Mouse (Mus musculus): Measurements from ENCODE around the gene Nt5c2. TPM values are rescaled to one million over a fixed set of nuclear protein-coding genes. Genes with fewer than 3 reads are reported as not detected.

The Nt5c2 gene
- polyA plus RNA-seq, 1 experiment from 2014 or later: 106 TPM

DNA sequence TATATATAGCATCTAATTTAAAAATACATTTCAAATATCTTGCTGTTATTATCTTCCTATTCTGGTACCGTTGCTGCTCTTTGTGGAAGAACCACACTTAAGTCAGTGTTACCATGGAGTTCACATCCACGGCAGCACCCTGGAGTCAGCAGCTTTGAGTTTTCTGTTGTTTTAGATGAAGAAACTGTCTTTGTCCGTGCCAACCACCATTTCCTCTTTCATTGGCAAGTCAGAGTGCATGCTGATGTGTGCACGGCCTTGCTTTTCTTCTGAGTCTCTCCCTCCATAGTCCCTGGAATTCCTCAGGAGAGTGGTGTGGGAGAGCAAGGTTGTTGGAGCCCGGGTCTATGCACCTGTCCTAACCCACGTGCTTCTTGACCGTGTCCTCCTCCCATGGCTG, 156.8 kb downstream of the Nt5c2 start:
- 90% methylated on average over 7 of the region's 7 CpGs for WGBS
- H3K4me2 ChIP-seq (replicated peaks; ENCODE audit: low read depth, low read length): no peak overlapping the region
- peaks cover 10% of the 10 kb centered on the region; the same call in 1 of the 2 replicates for H3K4me1 ChIP-seq (ENCODE audit: control insufficient read depth, insufficient read depth, low read length)
- no peaks in the 10 kb centered on the region for H3K9me3 ChIP-seq (ENCODE audit: control insufficient read depth, low read depth, low read length)
- H3K27me3 ChIP-seq (ENCODE audit: control insufficient read depth, insufficient read depth, low read length): no peaks in the 10 kb centered on the region
- no peak overlapping the region for H3K9ac ChIP-seq (replicated peaks; ENCODE audit: low read depth, low read length)
- no peak for ATAC-seq (ENCODE audit: insufficient number of reproducible peaks, insufficient read depth, low FRiP score, low read depth)
- H3K36me3 ChIP-seq (ENCODE audit: control insufficient read depth, insufficient read depth, low read length): no peaks in the 10 kb centered on the region
- no peak overlapping the region for H3K27ac ChIP-seq (ENCODE audit: low read length)
- H3K4me3 ChIP-seq (ENCODE audit: low read depth, low read length): no peak overlapping the region

DNA sequence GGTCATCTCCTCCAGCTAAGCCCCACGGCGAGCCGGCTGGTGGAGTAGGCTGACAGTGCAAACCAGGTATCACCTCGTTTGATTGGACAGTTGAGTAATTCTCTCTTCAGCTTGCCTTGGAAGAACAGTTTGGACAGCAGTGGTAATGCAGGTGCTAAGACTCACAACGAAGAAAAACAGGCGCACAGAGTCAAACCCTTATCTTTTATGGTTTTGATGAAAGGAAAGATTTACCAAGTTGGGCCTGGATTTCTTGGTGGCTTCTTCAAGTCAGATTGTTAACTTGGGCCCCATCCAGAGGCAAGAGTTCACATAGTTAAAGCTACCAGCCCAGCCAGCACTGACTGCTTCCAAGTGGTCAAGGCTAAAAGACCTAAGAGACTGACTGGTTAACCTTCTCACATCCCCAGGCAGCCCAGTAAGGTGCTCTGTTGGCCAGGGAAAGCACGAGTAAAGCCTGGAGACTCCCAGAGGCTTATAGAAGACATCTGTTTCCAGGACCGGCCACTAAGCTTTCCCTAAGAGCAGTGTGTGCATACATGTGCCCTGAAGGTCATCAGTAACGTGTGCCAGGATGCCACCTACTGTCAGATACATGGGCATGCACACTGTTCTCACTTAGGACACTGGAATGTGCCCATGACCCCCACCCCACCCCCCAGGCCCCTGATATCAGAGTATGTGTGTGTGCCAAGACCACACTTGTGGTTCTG, 157.5 kb downstream of the Nt5c2 start:
- Histone ChIP-seq H3K27ac (ENCODE audit: low read length) (no peak overlapping the region), H3K9me3 (ENCODE audit: control insufficient read depth, low read depth, low read length) (no peaks in the 10 kb centered on the region)
- 0 out of 2 replicates have a peak, but pooled peaks have one; percentile 28 for ATAC-seq (ENCODE audit: insufficient number of reproducible peaks, insufficient read depth, low FRiP score, low read depth)

DNA sequence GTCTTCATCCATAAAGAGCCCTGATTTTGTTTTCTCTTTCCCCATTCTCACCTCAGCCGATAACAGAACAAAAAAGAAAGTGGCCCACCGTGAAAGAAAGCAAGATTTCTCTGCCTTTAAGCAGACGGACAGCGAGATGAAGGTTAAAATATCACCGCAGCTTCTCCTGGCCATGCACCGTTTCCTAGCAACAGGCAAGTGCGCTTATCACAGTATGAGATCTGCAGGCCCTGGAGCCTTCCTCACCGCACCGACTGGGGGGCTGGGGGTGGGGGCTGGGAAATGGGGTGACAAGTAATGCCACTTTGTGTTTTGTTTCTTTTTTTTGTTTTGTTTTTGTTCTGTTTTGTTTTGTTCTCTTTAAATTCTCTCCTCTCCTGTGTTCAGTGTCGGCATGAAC, 158.2 kb downstream of the Nt5c2 start:
- H3K4me1 ChIP-seq (ENCODE audit: control insufficient read depth, insufficient read depth, low read length): 0 out of 2 replicates have a peak, but pooled peaks cover 3% of the 10 kb centered on the region
- no peaks in the 10 kb centered on the region for H3K9me3 ChIP-seq (ENCODE audit: control insufficient read depth, low read depth, low read length)
- H3K36me3 ChIP-seq (ENCODE audit: control insufficient read depth, insufficient read depth, low read length): no peaks in the 10 kb centered on the region
- no peak overlapping the region for H3K4me2 ChIP-seq (replicated peaks; ENCODE audit: low read depth, low read length)
- no peak for ATAC-seq (ENCODE audit: insufficient number of reproducible peaks, insufficient read depth, low FRiP score, low read depth)
- H3K27ac ChIP-seq (ENCODE audit: low read length): no peak overlapping the region
- no peak overlapping the region for H3K4me3 ChIP-seq (ENCODE audit: low read depth, low read length)
- 27% methylated on average over 10 of the region's 10 CpGs for WGBS
- no peaks in the 10 kb centered on the region for H3K27me3 ChIP-seq (ENCODE audit: control insufficient read depth, insufficient read depth, low read length)
- no peak overlapping the region for H3K9ac ChIP-seq (replicated peaks; ENCODE audit: low read depth, low read length)

More for the DNA sequence above, 157.5 kb downstream of the Nt5c2 start:
- Histone ChIP-seq H3K9ac (replicated peaks; ENCODE audit: low read depth, low read length) (no peak overlapping the region), H3K4me3 (ENCODE audit: low read depth, low read length) (no peak overlapping the region), H3K36me3 (ENCODE audit: control insufficient read depth, insufficient read depth, low read length) (no peaks in the 10 kb centered on the region), H3K4me2 (replicated peaks; ENCODE audit: low read depth, low read length) (no peak overlapping the region), H3K4me1 (ENCODE audit: control insufficient read depth, insufficient read depth, low read length) (peaks cover 8% of the 10 kb centered on the region; the same call in 1 of the 2 replicates), H3K27me3 (ENCODE audit: control insufficient read depth, insufficient read depth, low read length) (no peaks in the 10 kb centered on the region)
- 45% methylated on average over 9 of the region's 9 CpGs for WGBS

DNA sequence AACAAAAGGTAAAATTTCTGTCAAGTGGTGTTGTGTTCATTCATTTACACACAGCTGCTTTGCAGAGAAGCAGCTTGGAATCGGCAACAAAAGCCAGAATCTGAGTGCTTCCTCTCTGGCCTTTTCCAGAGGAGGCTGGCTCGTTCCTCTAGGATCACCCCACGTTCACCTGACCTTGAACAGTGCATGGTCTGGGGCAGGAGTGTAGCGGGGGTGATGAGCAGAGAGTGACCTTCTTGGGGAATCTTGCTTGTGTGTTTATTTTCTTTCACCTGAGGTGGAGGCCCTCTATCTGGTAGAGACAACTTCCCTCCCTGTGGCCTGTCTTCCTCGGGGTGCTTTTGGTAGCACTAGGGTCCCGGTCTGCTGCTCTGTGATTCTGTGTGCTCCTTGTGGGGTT, 158.7 kb downstream of the Nt5c2 start:
- Histone ChIP-seq H3K9me3 (ENCODE audit: control insufficient read depth, low read depth, low read length) (no peaks in the 10 kb centered on the region), H3K4me2 (replicated peaks; ENCODE audit: low read depth, low read length) (no peak overlapping the region), H3K4me3 (ENCODE audit: low read depth, low read length) (no peak overlapping the region), H3K27me3 (ENCODE audit: control insufficient read depth, insufficient read depth, low read length) (no peaks in the 10 kb centered on the region), H3K4me1 (ENCODE audit: control insufficient read depth, insufficient read depth, low read length) (0 out of 2 replicates have a peak, but pooled peaks cover 3% of the 10 kb centered on the region), H3K9ac (replicated peaks; ENCODE audit: low read depth, low read length) (no peak overlapping the region), H3K27ac (ENCODE audit: low read length) (no peak overlapping the region), H3K36me3 (ENCODE audit: control insufficient read depth, insufficient read depth, low read length) (no peaks in the 10 kb centered on the region)
- ATAC-seq (ENCODE audit: insufficient number of reproducible peaks, insufficient read depth, low FRiP score, low read depth): no peak
- WGBS: 48% methylated on average over 6 of the region's 6 CpGs

DNA sequence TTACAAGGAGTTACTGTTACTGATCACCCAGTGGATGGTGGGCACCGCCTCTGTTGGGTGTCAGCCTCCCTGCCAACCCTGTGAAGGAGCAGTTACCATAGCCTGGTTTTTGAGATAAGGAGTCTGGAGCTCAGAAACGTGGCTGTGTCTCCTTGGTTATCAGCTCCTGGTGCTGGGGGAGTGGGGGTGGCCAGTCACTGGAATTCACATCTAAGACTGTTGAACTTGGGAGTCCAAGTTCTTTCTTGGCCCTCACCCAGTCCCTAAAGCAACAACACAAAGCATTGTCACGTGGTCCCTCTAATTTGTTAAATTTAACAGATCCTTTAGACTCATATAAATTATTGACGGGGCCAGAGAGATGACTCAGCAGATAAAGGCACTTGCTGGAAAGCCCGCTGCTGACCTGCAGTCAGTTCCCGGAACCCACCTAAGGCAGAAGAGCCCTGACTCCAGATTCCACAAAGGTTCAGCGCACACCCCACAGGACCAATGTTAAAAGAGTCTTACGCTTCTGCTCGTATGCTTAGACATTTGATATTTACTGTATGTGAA, 165.4 kb downstream of the Nt5c2 start:
- H3K27ac ChIP-seq (ENCODE audit: low read length): no peak overlapping the region
- ATAC-seq (ENCODE audit: insufficient number of reproducible peaks, insufficient read depth, low FRiP score, low read depth): peak; percentile 80; the same call in 1 of the 2 replicates
- no peaks in the 10 kb centered on the region for H3K27me3 ChIP-seq (ENCODE audit: control insufficient read depth, insufficient read depth, low read length)
- H3K4me2 ChIP-seq (replicated peaks; ENCODE audit: low read depth, low read length): no peak overlapping the region
- no peaks in the 10 kb centered on the region for H3K36me3 ChIP-seq (ENCODE audit: control insufficient read depth, insufficient read depth, low read length)
- 51% methylated on average over 9 of the region's 9 CpGs for WGBS
- H3K4me1 ChIP-seq (ENCODE audit: control insufficient read depth, insufficient read depth, low read length): no peaks in the 10 kb centered on the region
- H3K9me3 ChIP-seq (ENCODE audit: control insufficient read depth, low read depth, low read length): no peaks in the 10 kb centered on the region
- no peak overlapping the region for H3K4me3 ChIP-seq (ENCODE audit: low read depth, low read length)
- H3K9ac ChIP-seq (replicated peaks; ENCODE audit: low read depth, low read length): no peak overlapping the region

DNA sequence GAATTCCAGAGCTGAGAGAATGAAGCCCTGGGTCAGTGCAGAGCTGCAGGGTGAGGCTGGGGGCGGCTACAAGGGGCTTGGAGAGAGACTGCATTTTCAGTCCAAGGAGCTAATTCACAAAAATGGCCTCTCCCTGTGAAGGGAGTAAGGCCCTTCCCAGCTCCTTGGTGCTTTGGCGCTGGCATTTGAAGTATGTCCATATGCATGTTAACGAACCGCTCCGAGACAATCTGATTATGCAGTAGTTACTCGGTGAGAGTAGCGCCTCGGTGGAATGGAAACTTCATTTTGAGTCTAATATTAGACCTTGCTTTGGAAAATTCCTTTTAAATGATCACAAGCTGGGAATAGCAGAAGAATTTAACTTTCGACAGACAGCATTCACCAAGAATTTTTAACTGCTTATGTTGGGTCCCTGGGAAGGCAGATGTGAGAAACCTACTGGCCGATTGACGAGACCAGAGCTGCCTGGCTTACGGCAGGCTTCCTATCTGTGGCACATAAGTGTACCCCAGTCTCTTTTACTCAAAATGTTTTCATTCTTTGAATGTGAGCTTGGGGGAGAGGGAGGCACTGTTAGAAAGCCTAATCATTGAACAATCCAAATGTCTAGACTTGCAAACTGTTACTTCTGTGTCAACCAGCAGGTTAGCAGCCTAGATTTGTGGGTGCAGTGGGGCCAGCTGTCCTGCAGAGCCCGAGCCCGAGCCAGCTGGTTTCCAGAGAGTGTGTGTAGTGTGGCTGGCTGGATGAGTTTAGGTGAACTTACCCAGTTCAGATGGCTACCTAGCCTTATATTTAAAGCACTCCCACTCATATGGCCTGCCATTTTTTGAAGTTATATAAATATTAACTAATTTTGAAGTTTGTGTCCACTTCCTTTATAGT, 166.3 kb downstream of the Nt5c2 start:
- H3K4me2 ChIP-seq (replicated peaks; ENCODE audit: low read depth, low read length): no peak overlapping the region

DNA sequence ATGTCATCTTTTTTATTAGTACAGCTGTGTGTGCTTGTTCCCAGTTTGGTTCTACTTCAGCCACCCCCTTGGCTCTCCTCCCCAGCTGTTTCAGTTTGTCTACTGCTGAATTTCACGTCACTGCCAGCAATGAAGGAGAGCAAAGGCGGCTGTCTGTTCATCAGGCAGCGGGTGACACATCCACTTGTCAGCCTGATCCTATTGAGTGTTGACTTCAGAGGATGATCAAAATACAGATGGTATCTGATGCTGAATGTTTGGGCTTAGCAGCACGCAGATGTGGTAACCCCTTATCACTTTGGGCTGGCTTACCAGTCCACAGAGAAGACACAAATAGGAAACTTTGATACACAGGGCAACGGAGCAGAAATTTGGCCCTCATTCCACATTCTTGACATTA, 168.5 kb downstream of the Nt5c2 start:
- WGBS: 78% methylated on average over 5 of the region's 5 CpGs
- Histone ChIP-seq H3K27me3 (ENCODE audit: control insufficient read depth, insufficient read depth, low read length) (no peaks in the 10 kb centered on the region), H3K4me2 (replicated peaks; ENCODE audit: low read depth, low read length) (no peak overlapping the region), H3K9ac (replicated peaks; ENCODE audit: low read depth, low read length) (no peak overlapping the region), H3K4me1 (ENCODE audit: control insufficient read depth, insufficient read depth, low read length) (no peaks in the 10 kb centered on the region), H3K4me3 (ENCODE audit: low read depth, low read length) (no peak overlapping the region), H3K36me3 (ENCODE audit: control insufficient read depth, insufficient read depth, low read length) (no peaks in the 10 kb centered on the region), H3K27ac (ENCODE audit: low read length) (no peak overlapping the region), H3K9me3 (ENCODE audit: control insufficient read depth, low read depth, low read length) (no peaks in the 10 kb centered on the region)
- ATAC-seq (ENCODE audit: insufficient number of reproducible peaks, insufficient read depth, low FRiP score, low read depth): no peak

More for the DNA sequence above, 166.3 kb downstream of the Nt5c2 start:
- Histone ChIP-seq H3K27ac (ENCODE audit: low read length) (no peak overlapping the region), H3K36me3 (ENCODE audit: control insufficient read depth, insufficient read depth, low read length) (no peaks in the 10 kb centered on the region), H3K27me3 (ENCODE audit: control insufficient read depth, insufficient read depth, low read length) (no peaks in the 10 kb centered on the region), H3K9me3 (ENCODE audit: control insufficient read depth, low read depth, low read length) (no peaks in the 10 kb centered on the region), H3K4me3 (ENCODE audit: low read depth, low read length) (no peak overlapping the region), H3K9ac (replicated peaks; ENCODE audit: low read depth, low read length) (no peak overlapping the region), H3K4me1 (ENCODE audit: control insufficient read depth, insufficient read depth, low read length) (no peaks in the 10 kb centered on the region)
- 76% methylated on average over 14 of the region's 14 CpGs for WGBS
- ATAC-seq (ENCODE audit: insufficient number of reproducible peaks, insufficient read depth, low FRiP score, low read depth): no peak

DNA sequence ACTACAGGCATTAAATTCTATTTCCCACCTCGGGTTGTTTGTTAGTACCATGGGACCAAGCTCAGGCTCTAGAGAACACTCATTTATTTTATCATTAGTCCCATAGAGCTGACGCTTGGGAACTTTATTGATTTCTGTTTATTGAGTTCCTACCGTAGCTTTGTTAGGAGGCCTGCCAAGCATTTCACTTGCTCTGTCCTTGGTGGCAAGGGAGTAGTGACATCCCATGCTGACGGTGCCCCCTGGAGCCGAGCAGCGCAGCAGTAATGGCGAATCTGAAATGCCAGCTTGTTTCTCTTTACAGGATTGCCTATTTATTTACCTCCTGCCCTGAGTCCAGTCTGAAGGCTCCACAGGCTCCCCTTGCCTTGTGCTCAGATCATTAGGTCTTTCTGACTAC, 168.9 kb downstream of the Nt5c2 start:
- Histone ChIP-seq H3K27ac (ENCODE audit: low read length) (no peak overlapping the region), H3K9me3 (ENCODE audit: control insufficient read depth, low read depth, low read length) (no peaks in the 10 kb centered on the region), H3K36me3 (ENCODE audit: control insufficient read depth, insufficient read depth, low read length) (no peaks in the 10 kb centered on the region), H3K9ac (replicated peaks; ENCODE audit: low read depth, low read length) (no peak overlapping the region), H3K27me3 (ENCODE audit: control insufficient read depth, insufficient read depth, low read length) (no peaks in the 10 kb centered on the region), H3K4me2 (replicated peaks; ENCODE audit: low read depth, low read length) (no peak overlapping the region), H3K4me3 (ENCODE audit: low read depth, low read length) (no peak overlapping the region), H3K4me1 (ENCODE audit: control insufficient read depth, insufficient read depth, low read length) (no peaks in the 10 kb centered on the region)
- 79% methylated on average over 7 of the region's 7 CpGs for WGBS
- no peak for ATAC-seq (ENCODE audit: insufficient number of reproducible peaks, insufficient read depth, low FRiP score, low read depth)
